Mouse (Mus musculus) embryo, embryonic 9.5 days (tissue): ENCODE data around the gene Nlrp4c.
A peak's percentile ranks its signal among the peaks of the same experiment; 100 is the strongest.
"Not testable (repeated sequence)": the region's sequence is repeated elsewhere in the genome, so short reads cannot be mapped to it uniquely, and the experiment has no call there.

Source experiments
- DNase-seq: peaks from one replicate; pipeline ENCODE4 v3.0.0-alpha.2; 2017; ENCODE audit errors: extremely low spot score

Nlrp4c gene

GRCm38 (mm10) chr7:6044861-6045260 lies at the start of gene Nlrp4c:
Gene Nlrp4c (plus strand): TSS chr7:6045161.
- DNase-seq = no peak

- no peak for DNase-seq
These were observed 34.1 kb upstream of the Nlrp4c start, which contains the start of gene Vmn1r65 for GRCm38 (mm10) chr7:6010910-6011309. Gene Vmn1r65 (minus strand): TSS chr7:6011010.

DNA sequence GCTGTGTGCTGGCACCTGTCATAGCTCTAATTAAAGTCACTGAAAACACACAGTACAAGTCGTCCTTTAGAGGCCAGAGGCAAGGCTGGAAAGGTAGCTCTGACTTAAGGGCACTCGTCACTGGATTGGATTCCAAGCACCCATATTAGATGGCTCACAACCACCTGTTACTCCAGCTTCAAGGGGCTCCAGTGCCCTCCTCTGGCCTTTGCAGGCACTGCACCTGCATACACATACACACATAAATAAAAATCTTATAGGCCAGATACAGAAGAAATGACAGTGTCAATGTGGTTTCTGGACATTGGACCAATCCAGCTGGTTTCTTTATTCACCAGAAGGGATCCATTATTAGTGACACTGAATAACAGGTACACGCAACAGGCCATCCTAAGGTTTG lies 74.5 kb downstream of the Nlrp4c start:
- no peak for DNase-seq

DNA sequence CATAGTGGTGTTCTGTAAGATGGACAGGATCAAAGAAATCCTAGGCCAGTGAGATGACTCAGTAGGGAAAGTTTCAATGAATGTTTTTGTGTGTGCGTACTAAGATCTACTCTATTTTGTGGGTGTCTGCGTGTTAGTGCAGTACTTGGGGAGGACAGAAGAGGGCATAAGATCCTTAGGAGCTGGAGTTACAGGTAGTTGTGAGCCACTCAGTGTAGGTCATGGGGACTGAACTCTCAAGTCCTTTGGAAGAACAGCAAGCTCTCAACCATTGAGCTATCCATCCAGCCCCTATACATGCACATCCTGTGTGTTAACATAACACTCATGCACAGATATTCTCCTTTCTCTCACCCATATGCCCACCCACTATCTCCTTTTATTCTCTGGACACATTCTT lies 75.1 kb downstream of the Nlrp4c start:
- DNase-seq = not testable (repeated sequence)

GRCm38 (mm10) chr7:6121128-6121527 lies 76.2 kb downstream of the Nlrp4c start:
- DNase-seq = not testable (repeated sequence)

- peak; percentile 49 for DNase-seq
These were observed 81.9 kb downstream of the Nlrp4c start for GRCm38 (mm10) chr7:6126690-6127448.

DNA sequence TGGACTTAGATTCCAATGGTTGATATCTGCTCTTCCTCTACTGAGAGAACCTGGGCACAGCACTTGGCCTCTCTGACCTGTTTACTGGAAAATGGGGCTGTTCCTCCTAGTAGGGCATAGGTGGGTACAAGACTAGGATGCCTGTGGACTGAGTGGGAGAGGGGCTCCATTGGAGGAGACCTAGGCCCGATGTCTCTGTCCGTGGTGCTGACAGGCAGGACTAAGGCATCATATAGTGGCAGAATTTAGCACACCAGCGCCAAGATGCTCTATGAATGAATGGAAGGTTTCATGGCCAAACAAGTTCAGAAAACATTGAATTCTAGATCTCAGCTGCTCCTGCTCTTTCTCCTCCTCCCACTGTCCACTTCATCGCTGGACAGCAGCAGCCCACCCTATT lies 85.4 kb downstream of the Nlrp4c start:
- no peak for DNase-seq

DNA sequence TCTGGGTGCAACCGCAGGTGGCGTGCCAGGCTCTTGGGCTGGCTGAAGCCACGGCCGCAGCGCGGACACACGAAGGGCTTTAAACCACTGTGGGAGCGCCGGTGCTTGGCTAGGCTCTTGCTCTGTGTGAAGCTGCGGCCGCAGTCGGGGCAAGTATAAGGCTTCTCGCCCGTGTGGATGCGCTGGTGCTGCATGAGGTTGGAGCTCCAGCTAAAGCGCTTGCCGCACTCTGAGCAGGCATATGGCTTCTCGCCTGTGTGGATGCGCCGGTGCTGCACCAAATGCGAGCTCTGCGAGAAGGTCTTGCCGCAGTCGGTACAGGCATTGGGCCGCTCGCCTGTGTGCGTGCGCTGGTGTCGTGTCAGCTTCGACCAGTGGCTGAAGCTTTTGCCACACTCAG lies 87.7 kb downstream of the Nlrp4c start:
- no peak for DNase-seq

GRCm38 (mm10) chr7:6136497-6136896 lies 91.5 kb downstream of the Nlrp4c start:
- DNase-seq = no peak

GRCm38 (mm10) chr7:6139295-6139694 lies 94.3 kb downstream of the Nlrp4c start:
- no peak for DNase-seq

DNA sequence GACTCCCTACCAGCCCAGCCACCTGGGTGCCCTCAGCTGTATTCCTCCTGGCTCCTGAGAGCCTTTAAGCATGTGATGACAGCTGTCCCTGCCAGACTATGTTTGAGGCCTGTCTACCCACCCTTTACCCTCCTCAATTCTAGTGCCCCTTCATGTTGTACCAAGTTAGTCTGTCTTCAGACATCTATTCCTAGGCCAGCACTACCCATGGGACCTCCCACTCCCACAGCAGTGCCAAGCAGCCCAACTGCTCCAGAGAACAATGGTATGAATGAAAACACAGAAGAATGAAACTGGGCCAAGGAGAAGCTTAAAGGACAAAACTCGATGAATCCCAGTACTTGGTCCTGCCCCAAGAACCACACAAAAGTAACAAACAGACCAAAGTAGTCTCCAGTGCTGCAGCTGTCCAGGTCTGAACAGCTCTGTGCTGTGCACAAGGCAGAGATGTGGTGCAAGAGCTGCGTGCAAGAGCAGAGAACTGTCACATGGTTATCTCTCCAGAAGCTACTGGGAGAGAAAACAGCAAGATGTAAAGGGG lies 99.1 kb downstream of the Nlrp4c start:
- DNase-seq = no peak

DNA sequence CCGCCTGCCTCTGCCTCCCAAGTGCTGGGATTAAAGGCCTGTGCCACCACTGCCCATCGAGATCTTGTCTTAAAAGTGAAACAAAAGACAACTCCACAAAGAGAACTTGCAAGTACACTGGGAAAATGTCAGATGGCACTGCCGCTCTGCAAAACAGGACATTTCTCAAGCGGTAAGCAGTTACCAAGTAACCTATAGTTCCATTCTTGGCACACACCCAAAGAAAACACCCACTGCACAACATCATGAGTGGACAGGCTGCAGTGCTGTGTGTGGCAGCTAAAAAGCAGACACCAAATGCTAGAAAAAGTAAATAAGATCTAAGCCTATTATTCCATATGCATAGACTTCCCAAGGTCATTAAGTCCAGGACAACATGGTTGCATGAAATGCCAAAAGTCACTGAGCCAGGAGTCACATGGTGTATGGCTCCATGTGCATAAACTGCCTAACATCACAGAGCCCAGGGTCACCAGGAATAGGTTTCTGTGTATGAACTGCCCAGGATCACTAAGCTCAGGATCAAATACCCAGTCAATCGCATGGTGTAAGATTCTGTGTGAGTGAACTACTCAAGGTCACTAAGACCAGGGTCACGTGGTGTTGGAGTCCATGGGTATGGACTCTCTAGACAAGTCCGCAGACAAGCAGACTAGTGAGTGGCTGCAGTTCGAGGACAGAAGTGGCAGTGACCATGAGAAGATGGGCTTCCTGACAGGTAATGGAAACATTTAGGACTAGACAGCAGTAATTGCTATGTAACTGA lies 100.6 kb downstream of the Nlrp4c start:
- DNase-seq = no peak

- no peak for DNase-seq
These were observed 101.4 kb downstream of the Nlrp4c start for GRCm38 (mm10) chr7:6146194-6146981.

GRCm38 (mm10) chr7:6146982-6147325 lies 102.0 kb downstream of the Nlrp4c start:
- no peak for DNase-seq

GRCm38 (mm10) chr7:6147688-6148087 lies 102.7 kb downstream of the Nlrp4c start:
- no peak for DNase-seq

DNA sequence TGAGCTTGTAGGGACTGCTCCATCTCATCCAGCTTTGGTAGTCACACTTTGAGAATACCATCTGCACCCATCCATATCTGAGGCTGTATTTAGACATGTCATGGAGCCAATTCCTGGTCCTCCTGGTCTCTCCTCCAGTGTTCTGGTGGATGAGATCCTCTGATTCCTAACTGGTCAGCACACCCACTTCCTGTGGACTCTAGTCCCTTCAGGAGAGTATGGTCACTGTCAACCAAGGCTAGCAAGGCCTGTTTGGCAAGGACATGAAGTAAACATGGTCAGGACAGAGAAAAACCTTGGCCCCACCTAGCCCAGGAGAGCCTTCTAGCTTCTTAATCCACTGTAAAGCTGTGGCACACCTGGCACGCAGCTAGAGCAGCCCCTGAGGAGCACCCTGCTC lies 106.3 kb downstream of the Nlrp4c start:
- no peak for DNase-seq

DNA sequence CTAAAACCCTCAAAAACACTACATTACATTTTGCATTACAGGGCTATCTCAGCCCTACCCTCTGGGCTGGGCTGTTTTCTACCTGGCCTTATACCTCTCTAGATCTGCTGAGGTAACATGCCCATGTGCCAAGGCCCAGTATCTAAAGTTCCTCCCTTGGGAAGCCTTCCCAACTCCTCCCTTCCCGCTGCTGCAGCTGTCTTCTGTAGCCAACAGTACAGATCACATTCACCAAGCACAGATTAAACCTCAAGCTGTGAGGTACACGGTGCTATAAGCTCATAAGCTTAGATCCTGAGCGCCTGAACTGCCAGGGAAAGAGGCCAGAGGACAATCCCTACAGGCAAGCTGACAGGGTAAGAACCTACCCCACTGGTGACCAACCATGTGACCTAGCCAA lies 107.1 kb downstream of the Nlrp4c start:
- no peak for DNase-seq

GRCm38 (mm10) chr7:6153131-6153530 lies 108.2 kb downstream of the Nlrp4c start:
- DNase-seq = no peak

- DNase-seq = no peak
These were observed 109.2 kb downstream of the Nlrp4c start for GRCm38 (mm10) chr7:6154164-6154563.
